17 mouse cellular contexts compared by ENCODE assay signal in genomic region chr13:51685290-51685966, GRCm38 (mm10). TPM values are rescaled to one million over a fixed set of nuclear protein-coding genes. Genes with fewer than 3 reads are reported as not detected.
A peak's percentile ranks its signal among the peaks of the same experiment; 100 is the strongest.
DNase-seq lines count a peak whose midpoint lies in the region; ATAC-seq lines count a peak whose summit lies in the region.
"Had no signal": no experiment of that assay in that cellular context is flagged by ENCODE, and none has a peak within 500 bp of the region (broad histone marks: within the 10 kb centered on the region; RNA-seq: fewer than 3 reads in every experiment).

No protein-coding gene starts in this region.

- no peaks in the 10 kb centered on the region for H3K27me3 ChIP-seq in liver, embryonic 11.5 days (replicated peaks; ENCODE audit: control insufficient read depth, insufficient read depth, low read length)
- H3K27me3 ChIP-seq in embryonic facial prominence, embryonic 15.5 days: no peaks in the 10 kb centered on the region
- no peaks in the 10 kb centered on the region for H3K27me3 ChIP-seq in stomach, embryonic 16.5 days (ENCODE audit: control insufficient read depth, insufficient read depth, low read length)
- H3K27me3 ChIP-seq: embryonic facial prominence, embryonic 12.5 days; forebrain, embryonic 13.5 days; hindbrain, embryonic 15.5 days; Patski had no signal

- H3K4me2 ChIP-seq in liver, embryonic 11.5 days: no peak overlapping the region
- H3K4me2 ChIP-seq in embryonic facial prominence, embryonic 15.5 days (replicated peaks): no peak overlapping the region
- no peak overlapping the region for H3K4me2 ChIP-seq in stomach, embryonic 16.5 days (ENCODE audit: low read depth, low read length)
- H3K4me2 ChIP-seq: embryonic facial prominence, embryonic 12.5 days; forebrain, embryonic 13.5 days; hindbrain, embryonic 15.5 days had no signal

- H3K4me1 ChIP-seq in liver, embryonic 11.5 days (replicated peaks; ENCODE audit: control insufficient read depth, insufficient read depth, low read length): peaks cover 20% of the 10 kb centered on the region
- H3K4me1 ChIP-seq in embryonic facial prominence, embryonic 15.5 days: no peaks in the 10 kb centered on the region
- no peaks in the 10 kb centered on the region for H3K4me1 ChIP-seq in stomach, embryonic 16.5 days (ENCODE audit: control insufficient read depth, insufficient read depth, low read length)
- H3K4me1 ChIP-seq: embryonic facial prominence, embryonic 12.5 days; forebrain, embryonic 13.5 days; hindbrain, embryonic 15.5 days had no signal

- DNase-seq in liver, embryonic 11.5 days (ENCODE audit: low spot score): no peak
- DNase-seq in liver: no peak
- peak; percentile 56 to 73 for DNase-seq in kidney, postnatal 36 days
- DNase-seq in right cerebral cortex, postnatal 10 days (ENCODE audit: low spot score in 2 of 2): no peak
- no peak for DNase-seq in left cerebral cortex, adult 11 months (ENCODE audit: low spot score)
- DNase-seq in neural tube, embryonic 10.5 days (ENCODE audit: extremely low spot score, low spot score): no peak
- DNase-seq: cerebellum, adult 8-10 months; heart, adult 18-20 months; layer of hippocampus, adult 9-11 months; right cerebral cortex, postnatal 14 days had no signal

- peaks cover 44% of the 10 kb centered on the region for H3K36me3 ChIP-seq in liver, embryonic 11.5 days (ENCODE audit: control insufficient read depth, insufficient read depth, low read length)
- peaks cover 68% of the 10 kb centered on the region for H3K36me3 ChIP-seq in embryonic facial prominence, embryonic 15.5 days
- peaks cover 26% of the 10 kb centered on the region for H3K36me3 ChIP-seq in stomach, embryonic 16.5 days (ENCODE audit: control insufficient read depth, insufficient read depth, low read length)

- H3K9ac ChIP-seq in liver, embryonic 11.5 days (ENCODE audit: low read depth, low read length): no peak overlapping the region
- H3K9ac ChIP-seq in embryonic facial prominence, embryonic 15.5 days: no peak overlapping the region
- no peak overlapping the region; the same call in 1 of the 2 replicates for H3K9ac ChIP-seq in stomach, embryonic 16.5 days (ENCODE audit: low read length)
- H3K9ac ChIP-seq: embryonic facial prominence, embryonic 12.5 days; forebrain, embryonic 13.5 days; hindbrain, embryonic 15.5 days had no signal

- WGBS in liver, embryonic 11.5 days: 47% methylated on average over 7 of the region's 7 CpGs
- 79% methylated on average over 7 of the region's 7 CpGs for WGBS in embryonic facial prominence, embryonic 15.5 days
- WGBS in stomach, embryonic 16.5 days: 78% methylated on average over 7 of the region's 7 CpGs

- peak; percentile 68 for ATAC-seq in liver, embryonic 11.5 days (replicated peaks; ENCODE audit: low FRiP score)
- no peak for ATAC-seq in embryonic facial prominence, embryonic 15.5 days (ENCODE audit: insufficient number of reproducible peaks, low FRiP score, low TSS enrichment, low read depth)
- peak; percentile 39 for ATAC-seq in stomach, embryonic 16.5 days (ENCODE audit: insufficient read depth, low FRiP score)
- ATAC-seq: CD4-positive, CD25-positive, alpha-beta regulatory T cell, adult 4 months; forebrain, embryonic 13.5 days; Patski had no signal

- no peak overlapping the region for H3K4me3 ChIP-seq in liver, embryonic 11.5 days (ENCODE audit: low read depth, low read length)
- no peak overlapping the region for H3K4me3 ChIP-seq in embryonic facial prominence, embryonic 15.5 days (replicated peaks)
- H3K4me3 ChIP-seq in stomach, embryonic 16.5 days (replicated peaks; ENCODE audit: low read length): no peak overlapping the region
- H3K4me3 ChIP-seq: embryonic facial prominence, embryonic 12.5 days; forebrain, embryonic 13.5 days; hindbrain, embryonic 15.5 days had no signal

- no peak overlapping the region for H3K27ac ChIP-seq in liver, embryonic 11.5 days (ENCODE audit: low read depth, low read length)
- peak overlapping the region; percentile 81 for H3K27ac ChIP-seq in embryonic facial prominence, embryonic 15.5 days (replicated peaks)
- peak overlapping the region; percentile 80 for H3K27ac ChIP-seq in stomach, embryonic 16.5 days (ENCODE audit: low read length)
- H3K27ac ChIP-seq: embryonic facial prominence, embryonic 12.5 days; forebrain, embryonic 13.5 days; hindbrain, embryonic 15.5 days had no signal

- no peaks in the 10 kb centered on the region for H3K9me3 ChIP-seq in liver, embryonic 11.5 days (ENCODE audit: control insufficient read depth, low read length)
- H3K9me3 ChIP-seq in embryonic facial prominence, embryonic 15.5 days (replicated peaks): no peaks in the 10 kb centered on the region
- no peaks in the 10 kb centered on the region for H3K9me3 ChIP-seq in stomach, embryonic 16.5 days (replicated peaks; ENCODE audit: control insufficient read depth, low read length)
- H3K9me3 ChIP-seq: embryonic facial prominence, embryonic 12.5 days; forebrain, embryonic 13.5 days; hindbrain, embryonic 15.5 days had no signal

RNA-seq across cellular contexts. Expression of gene Secisbp2, which starts 33.9 kb away (rescaled TPM):
- 28.3 and 36.1 TPM in 2 replicates for polyA plus RNA-seq in liver, embryonic 11.5 days (2014; fragmentation: Nextera tagmentation; extraction: Ambion mirVana)
- polyA plus RNA-seq in embryonic facial prominence, embryonic 15.5 days (2015; fragmentation: Nextera tagmentation; extraction: Ambion mirVana): 31.6 and 35.1 TPM in 2 replicates
- polyA plus RNA-seq in stomach, embryonic 16.5 days (2015; fragmentation: Nextera tagmentation; extraction: Ambion mirVana): 22.6 and 24.4 TPM in 2 replicates

RNA-seq across cellular contexts. Expression of gene Cks2, which starts 40.4 kb away (rescaled TPM):
- 587 and 614 TPM in 2 replicates for polyA plus RNA-seq in liver, embryonic 11.5 days (2014; fragmentation: Nextera tagmentation; extraction: Ambion mirVana)
- 228 and 250 TPM in 2 replicates for polyA plus RNA-seq in embryonic facial prominence, embryonic 15.5 days (2015; fragmentation: Nextera tagmentation; extraction: Ambion mirVana)
- 262 and 274 TPM in 2 replicates for polyA plus RNA-seq in stomach, embryonic 16.5 days (2015; fragmentation: Nextera tagmentation; extraction: Ambion mirVana)

Comparison
In these comparisons a context has a peak if more than half of its experiments do, and no peak if none do; other contexts are left out.
1. DNase-seq: peak in kidney, postnatal 36 days (2 of 2); none in liver, embryonic 11.5 days (single experiment), liver (single experiment), right cerebral cortex, postnatal 10 days (0 of 2), left cerebral cortex, adult 11 months (single experiment) and neural tube, embryonic 10.5 days (single experiment).